Mouse (Mus musculus) megakaryocyte, adult 5-6 weeks (primary cell): ENCODE results near the gene Gcc1. TPM values are rescaled to one million over a fixed set of nuclear protein-coding genes. Genes with fewer than 3 reads are reported as not detected.

Experiments used
- ATAC-seq: 2 replicates; pipeline ENCODE4 v1.8.0; 2016; ENCODE audit warnings: mild to moderate bottlenecking, inconsistent platforms; ENCODE audit not compliant: poor library complexity, severe bottlenecking
- total RNA-seq, 2 experiments: library from RNA; stranded (forward) in 1 of 2; stranded (reverse) in 1 of 2; fragments of 153-499, 151-499 nt in 1 of 2; fragments of 221-1000, 200-1000 nt in 1 of 2; gene quantifications; 2 replicates each; pipeline versions ENCODE4 v1.2.3 to v1.2.4; 2015 to 2017

Gene Gcc1
- total RNA-seq, 2 experiments from 2014 or later, result 4.8 to 14.2 TPM

- ATAC-seq, result no peak
These were observed 5.4 kb downstream of the Gcc1 start for GRCm38 (mm10) chr6:28422651-28423290.

DNA sequence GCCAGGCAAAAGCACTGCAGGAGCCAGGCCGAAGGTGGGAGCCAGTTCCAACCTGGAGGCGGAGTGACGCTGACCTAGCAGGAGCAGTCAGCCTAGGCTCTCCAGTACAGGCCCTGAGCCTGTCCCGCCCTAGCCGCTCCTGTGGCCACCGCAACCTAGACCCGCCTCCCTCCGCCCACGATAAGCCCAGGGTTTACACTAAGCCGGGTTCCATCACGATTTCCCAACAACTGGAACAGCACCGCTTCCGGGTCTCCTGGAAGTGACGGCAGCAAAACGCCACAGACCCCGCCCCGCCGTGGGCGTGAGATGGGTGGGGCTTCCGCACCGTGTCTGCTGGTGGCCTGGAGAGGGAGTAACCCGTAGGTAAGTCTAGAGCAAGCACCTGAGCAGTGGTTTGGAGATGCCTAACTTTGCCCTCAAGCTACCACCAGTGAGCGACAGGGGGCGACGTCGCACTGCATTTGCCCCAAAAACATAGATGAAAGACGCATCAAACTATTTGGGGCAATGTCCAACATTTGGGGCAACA, 6.7 kb downstream of the Gcc1 start:
- peak; percentile 85 for ATAC-seq

DNA sequence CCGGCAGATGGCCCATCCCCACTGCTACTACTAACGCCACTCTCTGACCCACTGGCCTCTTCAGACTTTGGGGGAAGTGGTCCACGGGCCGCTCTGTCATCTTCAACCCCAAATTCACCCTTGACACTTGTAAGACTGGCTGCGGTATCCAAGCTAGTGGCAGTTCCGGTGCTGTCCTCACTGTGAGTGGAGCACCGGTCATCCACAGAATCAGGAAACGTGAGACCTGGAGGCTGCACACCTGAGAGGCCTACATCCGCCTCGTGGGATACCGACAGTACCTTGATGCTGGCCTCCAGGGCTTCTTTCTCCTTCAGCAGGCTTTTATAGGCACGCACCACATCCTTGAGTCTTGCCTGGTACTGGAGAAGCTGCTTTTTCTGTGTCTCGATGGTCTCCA, 7.3 kb downstream of the Gcc1 start:
- ATAC-seq, result 0 out of 2 replicates have a peak, but pooled peaks have one; percentile 2

- no peak for ATAC-seq
These were observed 7.8 kb downstream of the Gcc1 start for GRCm38 (mm10) chr6:28420361-28420760.

- ATAC-seq, result no peak
These were observed 8.5 kb downstream of the Gcc1 start for GRCm38 (mm10) chr6:28419673-28420072.

GRCm38 (mm10) chr6:28418449-28418848, 9.7 kb downstream of the Gcc1 start:
- ATAC-seq, result no peak

- no peak for ATAC-seq
These were observed 11.2 kb downstream of the Gcc1 start for GRCm38 (mm10) chr6:28416981-28417380.

GRCm38 (mm10) chr6:28411236-28411635, 17.0 kb downstream of the Gcc1 start:
- no peak for ATAC-seq

DNA sequence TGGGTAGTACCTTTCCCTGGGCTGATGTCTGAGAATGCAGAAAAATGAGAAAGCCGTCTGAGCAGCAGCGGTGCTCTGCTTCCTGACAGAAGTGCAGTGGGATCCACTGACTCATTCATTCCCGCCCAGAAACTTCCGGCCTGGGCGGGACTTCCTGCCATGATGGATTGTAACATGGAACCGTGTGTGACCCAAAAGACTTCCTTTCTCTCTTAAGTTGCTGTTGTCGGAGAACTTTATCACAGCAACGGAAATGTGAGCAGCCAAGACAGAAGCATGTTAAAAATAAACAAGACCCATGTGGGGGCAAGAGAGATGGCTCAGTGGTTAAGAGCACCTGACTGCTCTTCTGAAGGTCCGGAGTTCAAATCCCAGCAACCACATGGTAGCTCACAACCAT, 18.1 kb downstream of the Gcc1 start:
- ATAC-seq, result peak; percentile 87

GRCm38 (mm10) chr6:28399791-28400190, 28.4 kb downstream of the Gcc1 start:
- ATAC-seq, result no peak

DNA sequence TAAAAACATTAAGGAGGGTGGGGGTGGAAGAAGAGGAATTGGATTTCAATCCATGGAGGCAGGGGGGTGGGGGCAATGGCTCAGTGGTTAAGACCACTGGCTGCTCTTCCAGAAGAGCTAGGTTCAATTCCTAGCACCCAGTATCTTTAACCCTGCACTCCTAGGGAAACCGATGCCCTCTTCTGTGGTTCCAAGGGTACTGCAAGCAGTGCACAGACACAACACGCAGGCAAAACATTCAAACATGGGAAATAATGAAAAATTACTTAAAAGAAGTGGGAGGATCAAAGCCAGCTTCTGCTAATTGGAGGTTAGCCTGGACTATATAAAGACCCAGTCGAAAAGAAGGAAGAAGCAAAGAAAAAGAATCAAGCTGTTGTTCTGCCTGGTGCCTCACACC, 29.5 kb downstream of the Gcc1 start:
- ATAC-seq, result peak; percentile 26; the same call in 1 of the 2 replicates

- ATAC-seq, result peak; percentile 45
These were observed 30.4 kb downstream of the Gcc1 start, which contains the start of gene Zfp800 for GRCm38 (mm10) chr6:28397681-28398203. Gene Zfp800 (minus strand): TSS chr6:28398005.

- ATAC-seq, result peak; percentile 39
These were observed 31.2 kb downstream of the Gcc1 start for GRCm38 (mm10) chr6:28396853-28397457.

- no peak for ATAC-seq
These were observed 31.9 kb downstream of the Gcc1 start for GRCm38 (mm10) chr6:28396051-28396852.

GRCm38 (mm10) chr6:28389038-28389437, 39.2 kb downstream of the Gcc1 start:
- ATAC-seq, result no peak

DNA sequence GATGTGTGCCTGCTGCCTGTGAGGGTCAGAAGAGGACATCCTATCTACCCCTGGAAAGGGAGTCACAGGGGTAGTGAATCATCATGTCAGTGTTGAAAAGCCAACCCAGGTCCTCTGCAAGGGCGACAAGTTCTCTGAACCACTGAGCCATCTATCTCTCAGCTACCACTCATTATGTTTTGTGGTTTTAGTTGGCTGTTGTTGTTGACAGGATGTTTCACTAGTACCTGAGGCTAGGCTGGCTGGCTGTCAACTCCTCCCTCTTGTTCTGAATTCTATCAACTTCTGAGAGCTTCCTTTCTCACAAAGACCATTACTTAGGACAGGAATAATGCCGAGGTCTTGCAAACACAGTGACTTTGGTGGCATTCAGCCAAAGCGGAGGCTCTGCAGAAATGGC, 43.0 kb downstream of the Gcc1 start:
- ATAC-seq, result no peak

DNA sequence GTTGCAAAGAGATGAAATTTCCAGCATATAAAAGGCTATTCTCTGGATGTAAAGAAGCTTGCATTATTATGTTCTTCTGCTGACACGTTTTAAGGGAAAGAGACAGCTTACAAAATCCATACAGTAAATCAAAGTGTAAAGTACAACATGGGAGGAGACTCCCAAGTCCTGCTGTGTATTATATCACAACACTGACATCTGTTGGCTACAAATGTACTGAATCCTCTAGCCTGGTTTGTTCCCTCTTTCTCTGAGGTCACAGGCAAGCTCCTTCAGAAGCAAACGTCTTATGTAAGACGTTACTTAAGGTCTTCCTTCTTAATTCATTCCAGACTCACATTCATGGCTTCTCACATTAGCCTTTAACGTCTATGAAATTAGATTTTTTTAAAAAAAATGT, 46.2 kb downstream of the Gcc1 start:
- peak; percentile 54; the same call in 1 of the 2 replicates for ATAC-seq

GRCm38 (mm10) chr6:28369966-28370683, 58.1 kb downstream of the Gcc1 start:
- no peak for ATAC-seq

DNA sequence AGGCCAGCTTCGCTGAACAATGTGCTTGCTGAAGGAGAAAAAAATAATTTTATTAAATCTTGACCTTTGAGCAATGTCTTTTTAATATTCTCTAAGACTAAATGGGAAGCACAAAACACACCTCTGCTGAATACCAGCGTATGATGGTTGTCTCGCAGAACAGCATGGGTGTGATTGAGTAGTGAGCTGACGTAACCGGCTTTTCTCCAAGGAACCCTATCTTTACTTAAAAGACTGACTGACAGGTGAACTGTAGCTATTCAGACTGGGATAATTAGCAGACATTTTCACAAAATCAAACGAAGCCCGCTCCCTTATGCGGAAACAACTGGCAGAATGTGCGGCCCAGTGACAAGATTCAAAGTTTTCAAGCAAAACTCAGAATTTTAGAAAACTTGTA, 60.6 kb downstream of the Gcc1 start:
- ATAC-seq, result no peak
